Mouse (Mus musculus) cerebellum, adult 2 months (tissue): Measurements from ENCODE around the gene Pbld1.

Experiments
- CTCF ChIP-seq: fragments of 200-500 bp; IDR thresholded peaks from 2 replicates; pipeline ENCODE4 v1.5.1; 2011; ENCODE audit warnings: low read depth, mild to moderate bottlenecking, control low read depth, low read length, moderate library complexity, borderline replicate concordance; ENCODE audit not compliant: insufficient read depth
- POLR2A ChIP-seq: fragments of 200-500 bp; IDR thresholded peaks from 2 replicates; pipeline ENCODE4 v1.6.1; 2011; ENCODE audit warnings: low read length, control low read depth, borderline replicate concordance; ENCODE audit not compliant: insufficient read depth

DNA sequence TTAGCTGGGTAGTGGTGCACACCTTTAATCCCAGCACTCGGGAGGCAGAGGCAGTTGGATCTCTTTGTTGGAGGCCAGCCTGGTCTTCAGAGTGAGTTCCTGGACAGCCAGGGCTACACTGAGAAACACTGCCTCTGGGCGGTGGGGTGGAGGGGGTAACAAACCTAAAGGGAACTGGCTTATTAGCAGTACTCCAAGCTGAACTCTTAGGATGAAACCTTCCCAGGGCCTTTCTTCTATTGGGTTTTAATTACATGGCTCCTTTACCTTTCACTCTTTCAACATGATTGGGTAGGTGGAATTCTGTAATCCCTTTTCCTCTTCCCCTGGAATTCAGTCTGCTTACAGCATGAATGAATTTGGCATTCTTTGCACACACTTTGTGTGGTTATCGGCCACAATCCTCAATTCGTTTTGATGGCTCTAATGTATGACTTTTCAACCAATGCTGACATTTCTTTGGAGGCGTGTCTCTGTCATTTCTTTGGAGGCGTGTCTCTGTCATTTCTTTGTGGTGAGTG lies 34.4 kb upstream of the Pbld1 start:
- TF ChIP-seq CTCF (no peak), POLR2A (no peak)
